Mouse (Mus musculus) embryo, embryonic 9.5 days (tissue): ENCODE measurements at regions not wholly inside any gene's neighbourhood (a gene's known extent, or its start where the extent isn't known, plus 50 kb on each side); places are given as distances from the start of the nearest gene placed in this dataset.

Source experiments
- DNase-seq: peaks from one replicate; pipeline ENCODE4 v3.0.0-alpha.2; 2017; ENCODE audit errors: extremely low spot score

DNA sequence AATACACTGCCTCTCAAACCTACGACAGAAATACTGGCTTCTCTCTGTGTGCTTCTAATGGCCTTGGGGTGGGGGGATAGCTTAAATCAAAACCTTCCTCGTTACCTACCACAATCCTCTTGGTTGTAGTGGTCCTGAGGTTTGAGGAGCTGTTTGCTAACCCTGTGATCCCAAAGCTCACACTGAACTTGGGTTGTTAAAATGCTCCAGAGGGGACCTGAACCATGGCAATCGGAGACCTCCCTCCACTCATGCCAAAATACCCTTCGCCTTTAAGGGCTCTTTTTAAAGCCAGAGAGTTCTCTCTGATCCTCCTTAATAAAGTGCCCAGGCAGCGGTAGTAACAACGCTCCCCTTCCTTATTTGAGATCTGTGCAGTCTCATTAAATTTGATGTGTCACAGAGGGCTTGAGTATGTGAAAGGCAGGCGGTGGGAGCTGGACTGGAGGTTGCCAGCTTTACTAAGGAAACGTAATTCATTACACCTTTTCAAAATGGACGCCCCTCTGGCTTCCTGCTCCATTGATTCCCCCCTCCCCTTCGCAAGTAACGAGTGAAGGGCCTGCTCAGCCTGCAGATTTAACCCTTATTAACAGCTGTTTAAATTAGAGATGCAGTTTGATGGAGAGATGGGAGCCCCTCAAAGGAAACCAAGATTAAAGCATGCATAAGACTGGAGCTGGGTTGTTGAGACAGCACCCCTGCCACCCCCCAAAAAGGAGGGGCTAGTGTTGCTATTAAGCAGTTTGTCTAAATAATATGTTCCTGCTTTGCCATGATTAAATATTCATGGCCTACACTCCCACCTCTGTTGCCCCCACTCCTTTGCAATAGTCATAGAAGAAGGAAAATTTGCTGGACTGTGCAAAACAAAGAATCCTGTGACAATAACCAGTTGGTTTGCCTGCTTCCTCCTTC is 289.4 kb downstream of the Sorl1 start:
- DNase-seq: no peak

DNA sequence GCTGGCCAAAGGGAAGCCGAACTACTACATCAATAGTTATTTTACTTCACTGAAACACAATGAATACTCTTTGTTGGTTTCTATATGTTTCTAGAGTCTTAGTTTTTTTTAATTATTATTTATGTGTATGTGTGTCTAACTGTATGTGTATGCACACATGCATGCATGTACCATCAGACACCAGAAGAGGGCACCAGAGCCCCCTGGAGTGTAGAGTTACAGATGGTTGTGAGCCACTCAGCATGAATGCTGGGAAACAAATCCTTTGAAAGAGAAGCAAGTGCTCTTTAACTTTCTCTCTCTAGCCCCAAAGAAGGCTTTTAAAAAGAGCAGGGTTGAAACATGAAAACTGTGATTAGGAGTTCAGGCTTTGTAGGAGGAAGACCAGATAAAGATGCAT is 290.7 kb downstream of the Sorl1 start:
- no peak for DNase-seq

DNA sequence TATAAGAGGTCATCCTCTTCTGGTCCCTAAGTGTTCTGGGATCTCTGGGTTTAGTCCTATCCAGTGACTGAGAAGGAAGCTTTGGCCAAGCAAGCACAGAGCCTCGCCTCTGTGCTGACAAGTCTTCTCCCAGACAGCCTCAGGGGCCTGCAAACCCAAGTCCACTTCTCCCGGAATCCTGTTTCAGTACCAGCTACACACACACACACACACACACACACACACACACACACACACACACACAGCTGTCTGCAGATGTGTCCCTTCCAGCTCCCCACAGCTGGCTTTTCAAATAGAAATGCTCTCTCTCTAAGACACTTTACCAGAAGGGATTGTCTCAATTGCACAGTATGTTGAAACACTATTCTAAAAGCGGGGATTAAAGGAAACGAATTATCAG is 296.7 kb downstream of the Sorl1 start:
- DNase-seq: no peak

DNA sequence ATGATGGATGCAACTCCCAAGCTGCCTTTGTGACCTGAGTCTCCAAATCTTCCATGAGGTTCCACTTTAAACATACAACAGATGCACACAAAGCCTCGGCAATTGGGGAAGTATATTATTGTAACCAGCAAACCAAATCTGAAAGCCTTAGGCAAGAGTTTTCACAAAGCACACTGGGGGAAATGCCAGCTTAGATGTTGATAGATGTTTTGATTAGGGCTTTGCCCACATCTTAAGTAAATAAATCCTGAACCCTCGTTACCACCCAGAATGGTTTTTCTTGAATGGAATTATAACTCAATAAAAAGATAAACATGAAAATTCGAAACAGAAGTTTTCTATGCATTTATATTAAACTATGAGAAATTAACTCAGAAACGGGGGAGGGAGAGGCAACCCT is 302.7 kb downstream of the Sorl1 start:
- DNase-seq: no peak

DNA sequence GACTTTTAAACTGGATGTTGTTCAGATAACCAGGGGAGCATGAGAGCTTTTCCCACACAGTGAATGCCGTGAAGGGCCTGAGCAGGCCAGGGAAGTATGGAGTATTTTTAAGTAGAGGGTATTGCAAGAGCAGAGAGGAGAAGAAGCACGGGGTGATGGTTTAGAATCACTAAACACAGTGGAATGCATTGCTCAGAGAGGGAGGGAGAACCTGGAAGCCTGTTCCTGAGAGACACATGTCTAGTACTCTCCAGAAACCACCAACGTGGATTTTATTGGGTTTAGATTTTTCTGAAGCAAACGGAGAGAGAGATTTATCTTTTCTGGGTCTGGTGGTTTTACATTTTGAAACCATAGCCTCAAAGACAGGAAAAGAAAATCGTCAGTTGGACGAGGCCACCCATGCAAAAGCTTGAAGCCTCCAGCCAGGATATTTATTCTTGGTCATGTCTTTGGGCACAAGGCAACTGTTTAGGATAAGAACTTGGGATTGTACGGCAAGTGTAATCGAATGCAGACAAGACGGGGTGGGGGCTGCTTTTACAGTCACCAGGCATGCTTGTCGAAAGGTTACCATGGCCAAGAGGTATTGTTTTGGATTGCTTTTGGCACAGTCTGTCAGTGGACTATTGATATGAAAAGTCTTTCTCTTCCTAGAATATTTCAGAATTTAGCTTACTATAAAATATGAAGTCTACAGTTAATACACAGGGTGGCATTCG is 306.2 kb downstream of the Sorl1 start:
- DNase-seq: no peak

DNA sequence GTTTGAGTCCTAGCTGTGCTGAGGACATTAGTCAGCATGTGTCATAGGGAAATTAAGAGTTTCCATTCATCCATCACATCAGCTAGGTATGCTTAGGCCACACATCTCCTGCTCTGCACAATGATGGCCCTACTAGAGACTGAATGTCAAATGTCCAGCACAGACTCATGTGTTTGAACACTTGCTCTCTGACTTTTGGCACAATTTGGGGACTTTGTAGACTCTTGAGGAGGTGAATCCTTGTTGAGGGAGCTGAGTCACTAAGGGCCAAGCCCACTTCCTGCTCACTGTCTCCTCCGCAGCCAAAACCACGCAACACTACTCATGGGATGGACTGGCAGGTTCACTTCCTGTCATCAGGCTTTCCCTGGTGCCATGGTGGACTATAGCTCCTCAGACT is 308.2 kb downstream of the Sorl1 start:
- DNase-seq: no peak

DNA sequence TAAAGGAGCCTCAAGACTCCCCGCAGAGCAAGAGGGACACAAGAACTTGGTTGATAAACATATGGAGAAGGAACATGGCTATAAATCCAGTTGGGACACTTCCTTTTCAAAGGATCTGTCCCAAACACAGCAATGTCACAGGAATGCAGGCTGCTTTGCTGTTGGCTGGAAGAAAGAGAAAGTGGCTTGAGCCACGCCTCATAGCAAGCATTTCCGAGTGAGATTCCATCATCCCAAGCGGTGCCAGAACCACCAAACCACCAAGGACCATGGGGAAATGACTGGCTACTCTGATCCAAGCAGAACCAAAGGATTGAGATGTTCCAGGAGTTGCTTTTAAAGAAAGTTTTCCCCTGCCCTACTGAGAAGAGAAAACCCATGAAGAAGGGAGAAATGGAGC is 314.8 kb downstream of the Sorl1 start:
- no peak for DNase-seq

DNA sequence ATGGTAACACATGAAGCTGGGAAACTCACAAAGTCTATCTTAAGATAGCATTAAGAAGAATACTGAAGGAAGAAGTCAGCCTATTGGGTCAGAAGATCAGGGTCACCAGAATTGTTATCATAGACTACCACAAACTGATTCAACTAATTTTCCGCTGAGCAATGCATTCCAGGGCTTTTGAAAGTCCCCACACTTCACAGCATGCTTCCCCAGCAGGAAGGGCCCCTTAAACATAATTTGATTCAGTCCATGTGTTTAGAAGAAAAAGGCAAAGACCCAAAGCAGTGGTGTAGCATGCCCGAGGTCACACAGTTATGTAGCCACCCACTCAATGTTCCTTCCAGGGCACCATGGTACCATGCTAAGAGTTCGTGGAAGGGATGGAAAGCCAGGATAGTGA is 315.3 kb downstream of the Sorl1 start:
- no peak for DNase-seq

DNA sequence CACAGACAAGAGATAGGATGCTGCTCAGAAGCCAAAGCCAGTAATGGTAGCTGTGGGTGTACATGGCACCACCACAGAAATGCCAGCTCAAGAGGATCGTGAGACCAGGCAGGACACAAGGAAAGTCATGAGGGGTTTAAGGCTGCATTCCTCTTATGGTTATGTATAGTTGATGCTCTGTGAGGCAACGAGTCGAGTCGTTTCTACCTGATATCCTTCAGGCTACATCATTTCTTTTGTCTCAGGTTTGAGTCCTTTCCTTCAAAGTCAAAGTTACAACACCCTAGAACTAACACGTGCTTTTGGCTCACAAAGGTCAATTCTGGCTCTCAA is 317.8 kb downstream of the Sorl1 start:
- DNase-seq: no peak

DNA sequence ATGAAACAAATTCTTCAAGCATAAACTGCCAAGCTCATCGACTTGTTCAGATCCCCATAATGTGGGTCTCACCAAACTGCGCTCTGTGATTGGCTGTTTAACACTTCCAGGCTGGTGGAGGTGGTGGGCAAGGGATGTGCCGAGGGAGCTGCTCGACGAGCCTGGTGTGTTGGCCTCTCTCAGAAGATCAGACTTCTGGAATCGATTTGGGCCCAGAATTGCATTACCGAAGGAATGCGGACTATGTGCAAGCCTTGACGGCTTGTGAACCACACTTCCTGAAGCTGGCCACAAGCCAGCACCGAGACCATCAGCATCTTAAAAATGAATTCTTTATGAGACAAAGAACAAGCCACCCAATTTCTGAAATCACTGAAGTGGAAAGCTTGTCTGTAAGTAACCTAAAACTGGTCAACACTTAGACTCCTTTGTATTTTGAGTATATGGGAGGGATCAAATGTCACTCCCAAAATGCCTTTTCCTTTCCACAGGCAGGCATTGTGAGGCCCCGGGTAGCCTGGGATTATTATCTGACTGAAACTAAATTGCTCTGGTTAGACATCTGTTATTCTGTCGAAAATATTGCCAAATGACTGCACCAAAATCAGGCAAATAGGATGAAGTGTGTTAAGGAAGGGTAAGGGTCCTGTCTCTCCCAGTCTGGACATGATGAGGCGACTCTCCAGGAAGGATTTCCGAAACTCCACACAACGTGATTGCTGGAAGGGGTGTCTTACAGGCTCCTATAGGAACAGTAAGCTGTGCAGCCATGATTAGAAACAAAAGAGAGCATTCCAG is 318.4 kb downstream of the Sorl1 start:
- peak; percentile 71 for DNase-seq

DNA sequence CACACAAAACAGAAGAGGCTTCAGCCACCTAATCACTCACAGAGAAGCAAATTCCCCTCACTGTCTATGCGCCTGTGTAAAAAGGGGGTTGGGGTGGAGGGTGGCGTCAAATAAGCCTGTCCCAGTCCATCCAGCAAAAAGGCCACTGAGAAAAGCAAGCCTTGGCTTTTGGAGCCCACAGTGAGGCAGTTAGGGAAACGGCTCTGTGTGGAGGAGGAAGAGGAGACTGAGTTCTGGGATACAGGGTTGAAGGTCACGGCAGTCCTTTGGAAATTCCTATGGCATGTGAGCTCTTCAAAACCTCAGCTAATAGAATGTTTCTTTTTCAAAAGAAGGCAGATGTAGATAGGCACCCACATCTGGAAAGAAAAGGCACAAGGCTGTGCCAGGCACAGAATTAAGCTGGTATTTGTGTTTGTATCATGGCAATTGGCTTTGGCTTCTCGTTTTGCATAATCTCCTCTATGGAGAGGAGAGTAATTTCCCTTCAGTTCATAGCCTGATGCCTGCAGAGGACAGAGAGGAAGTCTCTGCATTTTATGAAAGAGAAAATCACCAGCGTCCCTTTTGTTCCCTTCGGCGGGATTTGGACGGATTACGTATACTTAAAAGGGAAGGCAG is 319.3 kb downstream of the Sorl1 start:
- peak; percentile 53 for DNase-seq

DNA sequence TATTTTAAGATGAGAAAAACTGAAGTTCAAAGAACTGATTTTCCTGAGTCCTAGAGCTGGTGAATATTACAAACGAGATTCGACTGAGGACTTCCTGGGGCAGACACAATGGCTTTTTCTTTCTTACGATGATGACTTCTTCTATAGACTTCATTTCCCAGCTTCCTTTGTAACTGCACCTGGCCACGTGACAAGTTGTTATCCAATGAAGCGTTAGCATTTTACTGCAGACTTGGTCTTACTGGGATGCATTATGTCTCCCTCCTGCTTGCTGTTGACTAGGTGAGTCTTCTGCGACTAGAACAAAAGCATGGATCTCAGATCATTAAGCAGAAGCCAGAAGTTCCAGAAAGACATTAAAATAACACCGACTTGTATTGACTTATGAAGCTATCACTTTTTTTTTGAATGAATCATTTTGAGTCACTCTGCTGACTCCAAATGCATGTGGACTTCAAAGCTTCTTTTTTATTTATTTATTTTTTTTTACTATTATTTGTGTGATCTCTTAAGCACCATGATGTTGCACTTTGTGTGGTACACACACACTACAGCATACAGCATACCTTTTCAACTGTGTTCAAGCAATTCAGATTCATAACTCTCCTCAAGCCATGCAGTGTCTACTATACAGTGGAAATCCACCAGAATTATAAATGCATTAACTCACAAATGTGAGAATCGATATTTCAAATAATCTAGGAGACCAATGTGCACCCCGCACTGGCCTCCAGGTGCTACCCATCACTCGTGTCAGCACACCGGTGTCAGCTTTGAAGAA is 320.2 kb downstream of the Sorl1 start:
- DNase-seq: no peak

DNA sequence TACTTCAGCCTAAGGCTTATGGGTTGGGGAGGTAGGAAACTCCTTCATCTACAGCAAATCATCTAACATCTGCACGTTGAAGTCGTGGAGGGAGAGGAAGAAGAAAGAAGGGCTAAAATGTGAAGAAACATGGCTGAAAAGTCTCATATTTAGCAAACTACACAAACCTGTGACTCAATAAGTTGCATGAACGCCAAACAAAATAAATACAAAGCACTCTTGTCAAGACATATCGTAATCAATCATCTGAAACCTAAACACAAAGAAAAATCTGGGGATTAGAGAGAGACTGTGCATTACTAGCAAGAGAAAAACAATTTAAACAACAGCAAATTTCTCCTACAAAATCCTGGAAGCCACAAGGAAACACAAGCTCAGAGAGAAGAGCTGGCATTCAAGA is 322.7 kb downstream of the Sorl1 start:
- DNase-seq: no peak

DNA sequence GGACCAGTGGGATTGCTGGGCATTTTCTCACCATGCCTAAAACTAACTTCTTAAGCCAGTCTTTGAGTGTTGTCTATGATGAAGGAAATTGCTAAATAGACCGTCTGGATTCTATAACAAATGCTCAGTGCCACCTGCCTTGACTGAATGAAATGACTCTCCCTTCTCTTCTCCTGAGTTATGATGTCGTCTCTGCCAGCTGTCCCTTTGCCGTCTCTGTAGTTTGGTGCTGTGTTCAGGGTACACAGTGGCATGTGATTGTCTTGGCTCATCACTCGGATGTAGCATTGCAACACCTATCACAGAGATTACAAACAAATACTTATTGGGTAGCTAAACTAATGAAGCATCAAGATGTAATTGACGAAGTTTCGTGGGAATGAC is 331.3 kb downstream of the Sorl1 start:
- no peak for DNase-seq

DNA sequence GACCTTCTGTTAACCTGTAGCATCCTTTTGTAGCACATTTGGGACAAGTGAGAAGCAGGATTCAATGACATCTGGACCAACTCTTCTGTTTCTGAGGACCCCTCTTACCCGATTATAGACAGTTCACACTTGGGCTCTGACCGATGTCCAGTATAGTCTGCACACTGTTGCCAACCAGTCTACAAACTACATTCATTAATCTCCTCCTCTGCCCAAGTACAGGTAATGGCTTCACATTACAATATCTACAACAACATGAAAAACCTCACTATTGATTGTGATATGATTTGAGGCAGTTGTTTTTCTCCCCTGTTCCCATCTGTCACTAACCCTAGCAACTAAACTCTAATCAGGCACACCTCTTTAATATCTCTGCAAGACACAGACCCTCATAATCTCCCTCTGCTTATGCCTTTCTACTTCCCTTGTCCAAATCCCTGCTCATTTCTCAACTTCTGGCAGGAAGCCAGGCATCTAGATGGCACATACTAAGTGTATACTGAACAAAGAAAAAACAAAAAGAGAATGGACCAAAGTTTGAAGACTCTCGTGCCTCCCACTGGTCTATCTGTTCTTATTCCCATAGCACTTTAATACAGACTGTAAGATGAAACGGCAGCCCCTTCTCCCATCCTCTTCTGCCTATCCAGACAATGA is 331.8 kb downstream of the Sorl1 start:
- no peak for DNase-seq

DNA sequence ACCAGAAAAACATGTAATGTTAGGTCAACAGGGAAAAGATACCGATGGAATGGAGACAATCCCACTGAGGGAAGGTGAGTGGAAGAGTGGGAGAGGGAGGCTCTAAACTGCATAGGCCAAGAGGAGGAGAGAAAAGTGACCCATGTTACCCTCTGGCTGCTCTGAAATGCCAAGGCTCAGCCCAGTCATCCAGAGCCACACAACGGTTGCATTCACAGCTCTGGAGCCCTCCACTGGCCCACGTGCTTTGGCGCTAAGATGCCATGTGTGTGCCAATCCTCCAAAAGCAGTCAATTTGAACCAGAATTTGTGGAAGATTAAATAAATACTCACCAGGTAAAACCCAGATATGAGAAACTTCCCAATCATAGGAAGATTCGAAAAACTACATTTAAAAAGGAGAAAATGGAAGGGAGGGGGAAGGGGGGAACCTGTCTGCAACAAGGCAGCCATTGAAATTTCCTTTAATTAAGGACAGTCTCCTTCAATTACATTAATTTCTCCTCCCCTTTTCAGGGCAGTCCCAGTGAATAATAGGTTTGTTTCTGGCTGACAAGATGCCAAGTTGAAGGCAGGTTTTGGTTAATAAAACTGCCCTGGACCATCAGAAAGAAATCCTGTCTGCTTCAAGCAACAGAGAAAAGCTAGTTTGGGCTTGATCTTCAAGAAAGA is 332.5 kb downstream of the Sorl1 start:
- no peak for DNase-seq

DNA sequence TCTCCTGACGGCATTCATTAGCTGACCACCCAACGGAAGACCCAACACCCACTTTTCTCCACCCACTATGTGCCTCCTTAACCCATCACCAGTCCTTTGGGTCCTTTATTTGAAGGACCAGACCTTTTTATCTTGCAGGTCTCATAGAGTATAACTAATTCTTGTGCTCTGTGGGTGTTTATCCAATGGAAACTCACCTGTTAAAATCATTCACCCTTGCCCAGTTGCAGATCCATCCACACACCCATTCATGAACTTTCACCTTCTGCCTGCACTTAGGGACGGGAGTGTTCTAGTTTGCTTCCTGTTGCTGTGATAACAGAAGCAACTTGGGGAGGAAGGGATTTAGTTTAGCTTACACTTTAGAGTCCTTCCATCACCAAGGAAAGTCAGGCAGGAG is 339.0 kb downstream of the Sorl1 start:
- no peak for DNase-seq

DNA sequence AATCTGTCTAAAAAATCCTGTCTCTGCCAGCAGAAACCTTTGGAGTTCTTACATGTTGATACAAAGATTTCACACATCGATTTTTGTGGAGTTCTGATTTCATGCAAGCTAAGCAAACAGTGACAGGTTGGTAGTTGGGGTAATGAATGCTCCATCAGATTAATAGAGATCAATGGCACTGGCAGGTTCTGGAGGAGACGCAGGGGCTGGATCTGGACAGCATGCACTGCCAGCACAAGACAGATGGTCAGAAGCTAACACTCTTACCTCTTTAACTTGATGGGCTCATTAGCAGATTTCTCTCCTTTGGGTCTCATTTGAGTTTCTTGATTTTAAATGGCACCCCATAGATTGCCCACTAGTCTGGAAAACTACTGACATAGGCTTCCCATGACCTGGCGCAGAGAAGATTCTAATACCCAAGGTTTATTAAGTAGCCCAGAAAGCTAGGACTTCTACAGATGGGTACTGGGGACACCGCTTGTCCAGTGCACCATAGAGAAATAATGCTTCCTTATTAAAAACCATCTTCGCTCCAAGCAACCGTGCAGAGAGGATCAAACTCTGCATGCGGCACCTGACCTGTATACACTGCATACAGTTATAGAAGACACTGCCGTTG is 351.7 kb downstream of the Sorl1 start:
- DNase-seq: no peak

DNA sequence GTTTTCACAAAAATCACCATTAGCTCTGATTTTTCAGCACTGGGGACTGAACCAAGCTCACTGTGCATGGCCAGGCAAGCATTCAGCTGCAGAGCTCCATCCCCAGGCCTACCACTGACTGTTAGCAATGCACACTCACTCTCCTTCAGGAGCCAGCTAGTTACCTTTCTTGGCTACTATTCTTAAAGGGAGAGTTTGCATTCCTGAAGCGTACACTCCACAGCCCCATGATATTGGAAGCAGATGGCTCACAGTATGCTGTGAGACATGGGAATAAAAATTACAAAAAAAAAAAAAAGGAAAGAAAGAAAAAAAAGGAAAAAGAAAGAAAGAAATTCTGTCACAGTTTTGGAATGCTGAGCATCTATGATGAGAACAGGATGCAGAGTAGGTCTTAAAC is 352.8 kb downstream of the Sorl1 start:
- DNase-seq: no peak

DNA sequence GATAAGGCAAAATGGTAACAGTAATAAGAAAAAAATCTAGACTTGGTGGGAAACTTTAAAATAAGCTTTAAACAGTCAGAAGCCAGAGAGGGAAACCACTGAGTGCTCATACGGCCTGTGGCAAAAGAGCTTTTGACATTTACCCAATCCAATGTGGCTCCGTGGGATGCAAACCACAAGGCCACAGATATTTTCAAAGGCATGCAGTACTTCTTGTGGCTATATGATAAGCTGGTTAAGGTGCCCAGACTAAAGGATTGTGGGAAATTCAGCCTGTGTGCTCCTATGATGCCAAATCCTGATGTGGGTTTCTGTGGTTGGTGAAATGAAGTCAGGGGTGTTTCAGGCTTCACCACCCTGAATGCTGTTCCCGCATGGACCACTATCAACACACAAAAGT is 355.8 kb downstream of the Sorl1 start:
- DNase-seq: no peak
